Mouse (Mus musculus): ENCODE measurements around the gene Pole2. TPM values are rescaled to one million over a fixed set of nuclear protein-coding genes. Genes with fewer than 3 reads are reported as not detected.
A peak's percentile ranks its signal among the peaks of the same experiment; 100 is the strongest.

Pole2 gene
- polyA plus RNA-seq, 1 experiment from 2014 or later = 15.6 TPM

GRCm38 (mm10) chr12:69185371-69185770, 42.6 kb downstream of the Pole2 start:
- peaks cover 22% of the 10 kb centered on the region for H3K4me1 ChIP-seq
- H3K4me2 ChIP-seq (replicated peaks) = peak overlapping the region; percentile 96
- no peak overlapping the region for H3K27ac ChIP-seq
- H3K36me3 ChIP-seq = peaks cover 26% of the 10 kb centered on the region
- no peaks in the 10 kb centered on the region for H3K27me3 ChIP-seq (replicated peaks)
- 78% methylated on average over 7 of the region's 7 CpGs for WGBS
- 0 out of 2 replicates have a peak overlapping the region, but pooled peaks have one; percentile 95 for H3K9ac ChIP-seq
- peak overlapping the region; percentile 86 for H3K4me3 ChIP-seq
- no peak for ATAC-seq (ENCODE audit: low FRiP score, low read depth)
- H3K9me3 ChIP-seq = no peaks in the 10 kb centered on the region

- peak; percentile 71 for ATAC-seq (ENCODE audit: low FRiP score, low read depth)
- no peaks in the 10 kb centered on the region for H3K9me3 ChIP-seq
- peak overlapping the region; percentile 96 for H3K4me2 ChIP-seq (replicated peaks)
- peak overlapping the region; percentile 75; the same call in 1 of the 2 replicates for H3K27ac ChIP-seq
- peak overlapping the region; percentile 95 for H3K9ac ChIP-seq
- no peaks in the 10 kb centered on the region for H3K27me3 ChIP-seq (replicated peaks)
- H3K4me3 ChIP-seq = peak overlapping the region; percentile 86
- peaks cover 20% of the 10 kb centered on the region for H3K36me3 ChIP-seq
- 2% methylated on average over 81 of the region's 86 CpGs for WGBS
- peaks cover 22% of the 10 kb centered on the region for H3K4me1 ChIP-seq
These were observed 43.4 kb downstream of the Pole2 start for GRCm38 (mm10) chr12:69184342-69185295.

- Histone ChIP-seq H3K4me2 (replicated peaks) (peak within 1 kb of the TSS; percentile 96), H3K9ac (peak within 1 kb of the TSS; percentile 95), H3K4me1 (peaks cover 22% of the 10 kb centered on the region), H3K36me3 (peaks cover 18% of the 10 kb centered on the region), H3K9me3 (no peaks in the 10 kb centered on the region), H3K27me3 (replicated peaks) (no peaks in the 10 kb centered on the region), H3K4me3 (peak within 1 kb of the TSS; percentile 86), H3K27ac (peak within 1 kb of the TSS; percentile 75; the same call in 1 of the 2 replicates)
- under 1% methylated on average over 84 of the region's 84 CpGs for WGBS
- peak; percentile 99 for ATAC-seq (ENCODE audit: low FRiP score, low read depth)
These were observed 44.2 kb downstream of the Pole2 start, which contains the start of the genes Rpl36al and Mgat2 for GRCm38 (mm10) chr12:69183583-69184308. Gene Rpl36al (minus strand): TSS chr12:69184083. Gene Mgat2 (plus strand): TSS chr12:69184157.

- Histone ChIP-seq H3K4me1 (peaks cover 16% of the 10 kb centered on the region), H3K36me3 (peaks cover 12% of the 10 kb centered on the region), H3K4me2 (replicated peaks) (no peak overlapping the region), H3K27ac (no peak overlapping the region), H3K27me3 (replicated peaks) (no peaks in the 10 kb centered on the region), H3K9me3 (no peaks in the 10 kb centered on the region), H3K4me3 (no peak overlapping the region), H3K9ac (no peak overlapping the region)
- 90% methylated on average over 4 of the region's 4 CpGs for WGBS
- ATAC-seq (ENCODE audit: low FRiP score, low read depth) = no peak
These were observed 46.2 kb downstream of the Pole2 start for GRCm38 (mm10) chr12:69181800-69182199.

GRCm38 (mm10) chr12:69179371-69179770, 48.6 kb downstream of the Pole2 start:
- Histone ChIP-seq H3K4me1 (peaks cover 4% of the 10 kb centered on the region; the same call in 1 of the 2 replicates), H3K36me3 (peaks cover 16% of the 10 kb centered on the region), H3K27ac (no peak overlapping the region), H3K4me3 (no peak overlapping the region), H3K9ac (no peak overlapping the region), H3K27me3 (replicated peaks) (no peaks in the 10 kb centered on the region), H3K4me2 (replicated peaks) (no peak overlapping the region), H3K9me3 (no peaks in the 10 kb centered on the region)
- 74% methylated on average over 12 of the region's 12 CpGs for WGBS
- no peak for ATAC-seq (ENCODE audit: low FRiP score, low read depth)

- WGBS = 82% methylated on average over 3 of the region's 3 CpGs
- no peak overlapping the region for H3K9ac ChIP-seq
These were observed 50.5 kb downstream of the Pole2 start for GRCm38 (mm10) chr12:69177526-69177925.

GRCm38 (mm10) chr12:69175975-69176374, 52.0 kb downstream of the Pole2 start:
- Histone ChIP-seq H3K9me3 (no peaks in the 10 kb centered on the region), H3K27me3 (replicated peaks) (no peaks in the 10 kb centered on the region), H3K36me3 (peaks cover 7% of the 10 kb centered on the region; the same call in 1 of the 2 replicates), H3K4me1 (no peaks in the 10 kb centered on the region), H3K27ac (no peak overlapping the region), H3K9ac (no peak overlapping the region), H3K4me3 (no peak overlapping the region), H3K4me2 (replicated peaks) (no peak overlapping the region)
- ATAC-seq (ENCODE audit: low FRiP score, low read depth) = no peak
- WGBS = 93% methylated on average over 3 of the region's 3 CpGs

More at GRCm38 (mm10) chr12:69177526-69177925, 50.5 kb downstream of the Pole2 start:
- Histone ChIP-seq H3K36me3 (peaks cover 16% of the 10 kb centered on the region), H3K4me2 (replicated peaks) (no peak overlapping the region), H3K27me3 (replicated peaks) (no peaks in the 10 kb centered on the region), H3K9me3 (no peaks in the 10 kb centered on the region), H3K27ac (no peak overlapping the region), H3K4me3 (no peak overlapping the region), H3K4me1 (no peaks in the 10 kb centered on the region)
- no peak for ATAC-seq (ENCODE audit: low FRiP score, low read depth)

- no peaks in the 10 kb centered on the region for H3K27me3 ChIP-seq (replicated peaks)
- H3K4me2 ChIP-seq (replicated peaks) = no peak overlapping the region
- peaks cover 14% of the 10 kb centered on the region for H3K4me1 ChIP-seq
- H3K4me3 ChIP-seq = no peak overlapping the region
- H3K9ac ChIP-seq = no peak overlapping the region
- 98% methylated on average over 2 of the region's 2 CpGs for WGBS
- no peaks in the 10 kb centered on the region for H3K9me3 ChIP-seq
- peaks cover 3% of the 10 kb centered on the region; the same call in 1 of the 2 replicates for H3K36me3 ChIP-seq
- no peak for ATAC-seq (ENCODE audit: low FRiP score, low read depth)
- no peak overlapping the region for H3K27ac ChIP-seq
These were observed 56.7 kb downstream of the Pole2 start for GRCm38 (mm10) chr12:69171307-69171706.

- WGBS = under 1% methylated on average over 40 of the region's 40 CpGs
- Histone ChIP-seq H3K36me3 (no peaks in the 10 kb centered on the region), H3K4me1 (peaks cover 14% of the 10 kb centered on the region), H3K4me2 (replicated peaks) (peak within 1 kb of the TSS; percentile 96), H3K27ac (no peak within 1 kb of the TSS; the same call in 1 of the 2 replicates), H3K27me3 (replicated peaks) (no peaks in the 10 kb centered on the region), H3K9me3 (no peaks in the 10 kb centered on the region), H3K4me3 (peak within 1 kb of the TSS; percentile 72), H3K9ac (peak within 1 kb of the TSS; percentile 75)
- ATAC-seq (ENCODE audit: low FRiP score, low read depth) = peak; percentile 95
These were observed 59.4 kb downstream of the Pole2 start, which contains the start of gene Lrr1 for GRCm38 (mm10) chr12:69168461-69169106. Gene Lrr1 (plus strand): TSS chr12:69168814.

- peak; percentile 63 for ATAC-seq (ENCODE audit: low FRiP score, low read depth)
- Histone ChIP-seq H3K27me3 (replicated peaks) (no peaks in the 10 kb centered on the region), H3K4me1 (peaks cover 14% of the 10 kb centered on the region), H3K36me3 (no peaks in the 10 kb centered on the region), H3K27ac (no peak overlapping the region), H3K4me2 (replicated peaks) (peak overlapping the region; percentile 96), H3K4me3 (peak overlapping the region; percentile 72), H3K9me3 (no peaks in the 10 kb centered on the region), H3K9ac (peak overlapping the region; percentile 75)
- 9% methylated on average over 18 of the region's 18 CpGs for WGBS
These were observed 60.1 kb downstream of the Pole2 start for GRCm38 (mm10) chr12:69167656-69168460.
